Mouse (Mus musculus): Measurements from ENCODE around the gene Olfr222. TPM values are rescaled to one million over a fixed set of nuclear protein-coding genes. Genes with fewer than 3 reads are reported as not detected.

Olfr222 gene
- total RNA-seq, 1 experiment from 2014 or later: not detected

GRCm38 (mm10) chr11:59543376-59543775 lies 32.7 kb downstream of the Olfr222 start:
- ATAC-seq (replicated peaks; ENCODE audit: low read depth, poor library complexity, severe bottlenecking): no peak

GRCm38 (mm10) chr11:59542442-59542841 lies 33.6 kb downstream of the Olfr222 start:
- ATAC-seq (replicated peaks; ENCODE audit: low read depth, poor library complexity, severe bottlenecking): peak; percentile 62

- ATAC-seq (replicated peaks; ENCODE audit: low read depth, poor library complexity, severe bottlenecking): peak; percentile 74
Measured at GRCm38 (mm10) chr11:59541324-59541723, 34.7 kb downstream of the Olfr222 start, which contains the start of gene Nlrp3. Gene Nlrp3, plus strand, starts transcription at chr11:59541568.

- ATAC-seq (replicated peaks; ENCODE audit: low read depth, poor library complexity, severe bottlenecking): 0 out of 2 replicates have a peak, but pooled peaks have one; percentile 22
Measured at GRCm38 (mm10) chr11:59540123-59540522, 35.9 kb downstream of the Olfr222 start.

GRCm38 (mm10) chr11:59538387-59538786 lies 37.6 kb downstream of the Olfr222 start:
- 0 out of 2 replicates have a peak, but pooled peaks have one; percentile 24 for ATAC-seq (replicated peaks; ENCODE audit: low read depth, poor library complexity, severe bottlenecking)

GRCm38 (mm10) chr11:59537218-59538130 lies 38.6 kb downstream of the Olfr222 start:
- ATAC-seq (replicated peaks; ENCODE audit: low read depth, poor library complexity, severe bottlenecking): no peak

- no peak for ATAC-seq (replicated peaks; ENCODE audit: low read depth, poor library complexity, severe bottlenecking)
Measured at GRCm38 (mm10) chr11:59531562-59531961, 44.5 kb downstream of the Olfr222 start.

- no peak for ATAC-seq (replicated peaks; ENCODE audit: low read depth, poor library complexity, severe bottlenecking)
Measured at GRCm38 (mm10) chr11:59530870-59531535, 45.0 kb downstream of the Olfr222 start.

GRCm38 (mm10) chr11:59530221-59530620 lies 45.8 kb downstream of the Olfr222 start:
- ATAC-seq (replicated peaks; ENCODE audit: low read depth, poor library complexity, severe bottlenecking): no peak

- ATAC-seq (replicated peaks; ENCODE audit: low read depth, poor library complexity, severe bottlenecking): peak; percentile 59
Measured at GRCm38 (mm10) chr11:59526472-59527080, 49.5 kb downstream of the Olfr222 start, which contains the start of gene Zkscan17. Gene Zkscan17, minus strand, starts transcription at chr11:59526751.

GRCm38 (mm10) chr11:59525237-59525636 lies 50.8 kb downstream of the Olfr222 start:
- ATAC-seq (replicated peaks; ENCODE audit: low read depth, poor library complexity, severe bottlenecking): peak; percentile 89

GRCm38 (mm10) chr11:59524150-59524549 lies 51.9 kb downstream of the Olfr222 start:
- no peak for ATAC-seq (replicated peaks; ENCODE audit: low read depth, poor library complexity, severe bottlenecking)

Other genes with a start within 250 kb of the Olfr222 start
- not detected in 2 replicates for gene Prss38, start 200.6 kb downstream of the Olfr222 start, total RNA-seq (2017)
- gene Jmjd4, start 126.2 kb downstream of the Olfr222 start, total RNA-seq (2017): 4.4 and 8.4 TPM in 2 replicates
- gene Snap47, start 125.0 kb downstream of the Olfr222 start, total RNA-seq (2017): 8.2 and 8.5 TPM in 2 replicates
- gene Zfp867, start 103.8 kb downstream of the Olfr222 start, total RNA-seq (2017): 2.5 and 3.0 TPM in 2 replicates
- gene Zkscan17, start 49.5 kb downstream of the Olfr222 start, total RNA-seq (2017): 14.9 and 23.1 TPM in 2 replicates
- 2.8 and 7.3 TPM in 2 replicates for gene Nlrp3, start 34.7 kb downstream of the Olfr222 start, total RNA-seq (2017)
- gene Olfr223, start 17.1 kb upstream of the Olfr222 start, total RNA-seq (2017): not detected in 2 replicates
- 88.3 and 101 TPM in 2 replicates for gene Mprip, start 85.1 kb upstream of the Olfr222 start, total RNA-seq (2017)
- gene Pld6, start 211.4 kb upstream of the Olfr222 start, total RNA-seq (2017): 2.6 and 3.2 TPM in 2 replicates
- gene Flcn, start 233.8 kb upstream of the Olfr222 start, total RNA-seq (2017): 18.0 and 18.4 TPM in 2 replicates

All from common myeloid progenitor, adult 5-6 weeks (primary cell).